Comparison of ENCODE assay signal across 13 mouse cellular contexts in the genomic region with DNA sequence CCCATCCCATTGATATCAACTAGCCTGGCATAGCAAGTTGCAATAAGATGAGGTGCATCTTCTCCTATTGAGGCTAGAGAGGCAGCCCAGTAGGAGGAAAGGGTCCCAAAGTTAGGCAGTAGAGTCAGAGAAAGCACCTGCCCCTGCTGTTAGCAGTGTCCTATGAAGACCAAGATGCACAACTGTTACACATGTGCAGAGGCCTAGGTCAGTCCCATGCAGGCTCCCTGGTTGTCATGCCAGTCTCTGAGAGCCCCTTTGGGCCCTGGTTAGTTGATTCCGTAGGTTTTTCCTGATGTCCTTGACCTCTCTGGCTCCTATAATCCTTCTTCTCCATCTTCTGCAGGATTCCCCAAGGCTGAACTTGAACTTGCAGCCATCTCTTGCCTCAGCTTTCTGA. TPM values are rescaled to one million over a fixed set of nuclear protein-coding genes. Genes with fewer than 3 reads are reported as not detected.
DNase-seq lines count a peak whose midpoint lies in the region; ATAC-seq and TF ChIP-seq lines count a peak whose summit lies in the region.
"Had no signal": no experiment of that assay in that cellular context is flagged by ENCODE, and none has a peak within 500 bp of the region (broad histone marks: within the 10 kb centered on the region; RNA-seq: fewer than 3 reads in every experiment).

No protein-coding gene starts in this region.

- ATAC-seq in forebrain, embryonic 16.5 days: peak; percentile 24
- ATAC-seq in forebrain, embryonic 12.5 days (ENCODE audit: low FRiP score): no peak
- ATAC-seq in lung, embryonic 14.5 days (ENCODE audit: insufficient read depth): peak; percentile 35; the same call in 1 of the 2 replicates
- ATAC-seq in CD4-positive, CD25-positive, alpha-beta regulatory T cell, adult 4 months: peak; percentile 7
- ATAC-seq in hindbrain, embryonic 16.5 days: 0 out of 2 replicates have a peak, but pooled peaks have one; percentile 35

- no peak overlapping the region for H3K27ac ChIP-seq in forebrain, embryonic 16.5 days (ENCODE audit: low read length)
- H3K27ac ChIP-seq in forebrain, embryonic 12.5 days: no peak overlapping the region
- no peak overlapping the region for H3K27ac ChIP-seq in lung, embryonic 14.5 days (ENCODE audit: low read depth)
- H3K27ac ChIP-seq in hindbrain, embryonic 16.5 days (ENCODE audit: low read depth, low read length): no peak overlapping the region
- H3K27ac ChIP-seq: embryonic facial prominence, embryonic 10.5 days; gastrocnemius, adult 2 months; intestine, embryonic 15.5 days had no signal

- H3K4me1 ChIP-seq in forebrain, embryonic 16.5 days (replicated peaks; ENCODE audit: control insufficient read depth, insufficient read depth, low read length): no peaks in the 10 kb centered on the region; the same call in 1 of the 2 replicates
- H3K4me1 ChIP-seq in forebrain, embryonic 12.5 days: no peaks in the 10 kb centered on the region
- no peaks in the 10 kb centered on the region for H3K4me1 ChIP-seq in lung, embryonic 14.5 days (ENCODE audit: insufficient read depth)
- H3K4me1 ChIP-seq in hindbrain, embryonic 16.5 days (ENCODE audit: control insufficient read depth, insufficient read depth, low read depth, low read length): no peaks in the 10 kb centered on the region
- H3K4me1 ChIP-seq: embryonic facial prominence, embryonic 10.5 days; intestine, embryonic 15.5 days had no signal

- TF ChIP-seq CTCF in lung, embryonic 14.5 days (IDR thresholded peaks at IDR 0.05; ENCODE audit: low read depth): no peak

- H3K4me3 ChIP-seq in forebrain, embryonic 16.5 days (replicated peaks; ENCODE audit: low read length): no peak overlapping the region
- no peak overlapping the region for H3K4me3 ChIP-seq in forebrain, embryonic 12.5 days (replicated peaks)
- H3K4me3 ChIP-seq in lung, embryonic 14.5 days (ENCODE audit: low read depth, low read length): no peak overlapping the region
- H3K4me3 ChIP-seq in hindbrain, embryonic 16.5 days (ENCODE audit: low read length): no peak overlapping the region
- H3K4me3 ChIP-seq: embryonic facial prominence, embryonic 10.5 days; gastrocnemius, adult 2 months; intestine, embryonic 15.5 days had no signal

- H3K36me3 ChIP-seq in forebrain, embryonic 16.5 days (ENCODE audit: control insufficient read depth, insufficient read depth): no peaks in the 10 kb centered on the region
- H3K36me3 ChIP-seq in forebrain, embryonic 12.5 days (replicated peaks): no peaks in the 10 kb centered on the region
- H3K36me3 ChIP-seq in lung, embryonic 14.5 days (ENCODE audit: insufficient read depth): no peaks in the 10 kb centered on the region
- no peaks in the 10 kb centered on the region for H3K36me3 ChIP-seq in hindbrain, embryonic 16.5 days (ENCODE audit: control insufficient read depth, insufficient read depth, low read length)
- H3K36me3 ChIP-seq: embryonic facial prominence, embryonic 10.5 days; G1E; intestine, embryonic 15.5 days had no signal

- H3K9me3 ChIP-seq in forebrain, embryonic 16.5 days (ENCODE audit: control insufficient read depth, low read length): no peaks in the 10 kb centered on the region
- H3K9me3 ChIP-seq in forebrain, embryonic 12.5 days: no peaks in the 10 kb centered on the region
- H3K9me3 ChIP-seq in lung, embryonic 14.5 days (ENCODE audit: low read depth, low read length): no peaks in the 10 kb centered on the region
- H3K9me3 ChIP-seq in hindbrain, embryonic 16.5 days (ENCODE audit: control insufficient read depth, low read length): no peaks in the 10 kb centered on the region
- H3K9me3 ChIP-seq: embryonic facial prominence, embryonic 10.5 days; G1E; intestine, embryonic 15.5 days had no signal

- no peak overlapping the region for H3K9ac ChIP-seq in forebrain, embryonic 16.5 days (replicated peaks; ENCODE audit: low read depth, low read length)
- H3K9ac ChIP-seq in forebrain, embryonic 12.5 days: no peak overlapping the region
- H3K9ac ChIP-seq in lung, embryonic 14.5 days: no peak overlapping the region
- H3K9ac ChIP-seq in hindbrain, embryonic 16.5 days (ENCODE audit: low read depth, low read length): no peak overlapping the region
- H3K9ac ChIP-seq: intestine, embryonic 15.5 days had no signal

- no peaks in the 10 kb centered on the region for H3K27me3 ChIP-seq in forebrain, embryonic 16.5 days (replicated peaks; ENCODE audit: control insufficient read depth, insufficient read depth, low read length)
- H3K27me3 ChIP-seq in forebrain, embryonic 12.5 days: no peaks in the 10 kb centered on the region
- H3K27me3 ChIP-seq in lung, embryonic 14.5 days (ENCODE audit: insufficient read depth, low read length): no peaks in the 10 kb centered on the region
- H3K27me3 ChIP-seq in hindbrain, embryonic 16.5 days (replicated peaks; ENCODE audit: control insufficient read depth, insufficient read depth, low read length): no peaks in the 10 kb centered on the region
- H3K27me3 ChIP-seq: intestine, embryonic 15.5 days had no signal

- no peak overlapping the region for H3K4me2 ChIP-seq in forebrain, embryonic 16.5 days (ENCODE audit: low read length)
- H3K4me2 ChIP-seq in forebrain, embryonic 12.5 days: no peak overlapping the region
- no peak overlapping the region for H3K4me2 ChIP-seq in lung, embryonic 14.5 days
- H3K4me2 ChIP-seq in hindbrain, embryonic 16.5 days (ENCODE audit: low read length): no peak overlapping the region
- H3K4me2 ChIP-seq: intestine, embryonic 15.5 days; liver, embryonic 11.5 days had no signal

- WGBS in forebrain, embryonic 16.5 days: 26% methylated on average over 1 of the region's 1 CpGs
- WGBS in forebrain, embryonic 12.5 days: 32% methylated on average over 1 of the region's 1 CpGs
- 29% methylated on average over 1 of the region's 1 CpGs for WGBS in lung, embryonic 14.5 days
- WGBS in hindbrain, embryonic 16.5 days: 18% methylated on average over 1 of the region's 1 CpGs

- no peak for DNase-seq in lung, embryonic 14.5 days
- no peak for DNase-seq in lung, postnatal 25 days (ENCODE audit: low spot score)
- no peak for DNase-seq in right cerebral cortex, postnatal 25 days
- DNase-seq in layer of hippocampus, adult 9-10 months (ENCODE audit: low spot score): no peak

RNA-seq across cellular contexts. Expression of gene Xpo4, which starts 14.3 kb away (rescaled TPM):
- polyA plus RNA-seq in forebrain, embryonic 16.5 days (2015; fragmentation: Nextera tagmentation; extraction: Ambion mirVana): 13.1 and 13.8 TPM in 2 replicates
- polyA plus RNA-seq in forebrain, embryonic 12.5 days (2016; fragmentation: Nextera tagmentation; extraction: Ambion mirVana): 26.3 and 26.8 TPM in 2 replicates
- 33.7 and 37.1 TPM in 2 replicates for polyA plus RNA-seq in lung, embryonic 14.5 days (2014; fragmentation: Nextera tagmentation; extraction: Ambion mirVana)
- polyA plus RNA-seq in CD4-positive, CD25-positive, alpha-beta regulatory T cell, adult 4 months (2017; shearing (Covaris generic)): 10 to 100 TPM; 26.9 to 29.6 TPM
- 9.8 and 11.0 TPM in 2 replicates for polyA plus RNA-seq in hindbrain, embryonic 16.5 days (2015; fragmentation: Nextera tagmentation; extraction: Ambion mirVana)
